Mouse (Mus musculus): ENCODE results near the gene Cblc.

Cblc gene

DNA sequence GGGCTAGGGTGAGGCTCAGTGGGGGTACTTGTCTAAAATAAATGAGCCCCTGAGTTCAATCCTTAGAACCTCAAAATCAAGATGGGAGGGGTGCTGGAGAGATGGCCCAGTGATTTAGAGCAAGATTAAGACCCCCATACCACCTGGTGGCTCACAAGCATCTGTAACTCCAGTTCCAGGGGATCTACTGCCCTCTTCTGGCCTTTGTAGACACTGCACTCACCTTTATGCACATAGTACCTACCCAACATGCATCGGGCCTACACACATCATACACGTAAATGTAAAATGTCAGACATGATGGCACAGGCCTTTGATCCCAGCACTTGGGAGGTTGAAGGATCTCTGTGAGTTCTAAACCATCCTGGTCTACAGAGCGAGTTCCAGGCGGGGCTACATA is 14.0 kb downstream of the Cblc start:
- no peak for DNase-seq (ENCODE audit: low spot score in 2 of 2)

DNA sequence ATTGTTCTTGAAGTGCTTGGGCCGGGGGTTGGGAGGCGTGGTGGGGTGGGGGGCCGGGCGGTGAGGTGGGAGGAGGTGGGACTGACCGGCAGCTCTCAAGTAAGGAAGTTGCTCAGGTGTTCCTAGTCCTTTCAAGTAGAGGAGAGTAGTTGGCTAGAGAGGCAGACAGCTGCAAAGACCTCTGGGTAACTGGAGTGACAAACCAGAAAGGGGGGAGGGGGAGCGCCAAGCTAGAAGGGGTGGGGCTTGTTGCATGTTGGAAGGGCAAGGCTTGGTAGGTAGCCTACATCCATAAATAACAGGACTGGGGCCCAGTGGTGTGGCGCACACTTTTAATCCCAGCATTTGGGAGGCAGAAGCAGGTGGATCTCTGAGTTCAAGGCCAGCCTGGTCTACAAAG is 14.9 kb downstream of the Cblc start:
- no peak for DNase-seq (ENCODE audit: low spot score in 2 of 2)

- no peak for DNase-seq (ENCODE audit: low spot score in 2 of 2)
Measured at GRCm38 (mm10) chr7:19779903-19780302, 16.7 kb downstream of the Cblc start.

DNA sequence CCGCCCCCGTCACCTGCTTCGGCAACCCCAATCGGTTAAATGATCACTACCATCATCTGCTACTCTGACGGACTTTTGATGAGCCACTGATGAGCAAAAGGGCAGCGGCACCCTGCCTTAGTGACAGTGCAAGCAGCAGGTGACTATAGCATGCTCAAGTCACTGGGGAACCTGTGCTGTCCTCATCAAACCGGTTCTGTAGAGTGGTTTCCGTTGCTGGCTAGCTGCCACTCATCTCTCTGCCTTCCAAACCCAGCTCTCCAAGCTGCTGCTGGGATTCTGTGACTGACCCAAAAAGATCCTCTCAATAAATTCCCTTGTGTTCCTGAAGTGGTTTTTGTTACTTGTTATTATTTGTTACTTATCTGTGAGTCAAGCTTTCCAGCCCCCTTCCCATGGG is 18.0 kb downstream of the Cblc start:
- no peak for DNase-seq (ENCODE audit: low spot score in 2 of 2)

DNA sequence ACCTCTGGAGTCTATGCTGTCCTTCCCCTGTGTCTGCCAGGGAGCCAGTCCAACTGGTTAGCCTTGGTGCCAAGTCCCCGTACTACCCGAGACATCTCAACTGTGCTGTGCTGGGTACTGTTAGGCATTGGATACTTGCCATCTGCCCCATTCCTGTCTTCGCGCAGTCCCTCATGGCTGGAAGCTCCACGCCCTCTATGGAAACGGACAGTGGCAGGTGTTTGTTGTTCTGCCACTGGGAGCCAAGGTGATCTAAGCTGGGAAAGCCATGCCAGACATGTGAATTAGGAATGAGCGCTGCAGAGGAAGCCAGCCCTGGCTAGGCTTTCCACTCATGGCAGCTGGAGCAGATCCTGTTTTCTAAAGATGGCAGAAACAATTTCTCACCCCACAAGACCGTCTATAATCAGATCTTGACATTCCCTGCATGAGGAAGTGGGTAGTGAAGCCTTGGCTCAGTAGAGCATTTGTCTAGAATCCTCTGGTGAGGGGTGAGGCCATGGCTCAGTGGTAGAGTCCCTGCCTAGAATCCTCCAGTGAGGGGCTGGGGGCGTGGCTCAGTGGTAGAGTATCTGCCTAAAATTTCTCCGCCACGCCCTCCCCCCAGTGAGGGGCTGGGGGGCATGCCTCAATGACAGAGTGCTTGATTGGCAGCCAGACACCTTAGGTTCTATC is 19.4 kb downstream of the Cblc start:
- DNase-seq (ENCODE audit: low spot score in 2 of 2): no peak

DNA sequence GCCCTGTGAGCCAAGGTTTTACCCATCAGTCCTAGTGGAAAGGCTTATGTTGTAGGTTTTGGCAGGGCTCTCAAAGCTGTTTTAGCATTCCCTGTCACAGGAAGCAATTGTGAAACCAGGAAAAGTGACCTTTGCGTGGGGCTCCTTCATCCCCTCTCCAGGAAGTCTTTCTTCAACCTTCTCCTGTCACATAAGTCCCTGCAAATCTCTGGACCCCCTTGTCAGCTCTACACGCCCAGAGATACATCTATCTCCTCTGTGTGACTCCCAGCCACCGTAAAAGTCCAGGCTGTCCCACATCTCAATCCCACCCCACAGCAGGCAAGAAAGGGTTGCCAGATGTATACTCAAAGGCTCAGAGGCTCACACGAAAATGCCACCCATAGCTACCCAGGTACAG is 24.9 kb downstream of the Cblc start:
- no peak for DNase-seq (ENCODE audit: low spot score in 2 of 2)

DNA sequence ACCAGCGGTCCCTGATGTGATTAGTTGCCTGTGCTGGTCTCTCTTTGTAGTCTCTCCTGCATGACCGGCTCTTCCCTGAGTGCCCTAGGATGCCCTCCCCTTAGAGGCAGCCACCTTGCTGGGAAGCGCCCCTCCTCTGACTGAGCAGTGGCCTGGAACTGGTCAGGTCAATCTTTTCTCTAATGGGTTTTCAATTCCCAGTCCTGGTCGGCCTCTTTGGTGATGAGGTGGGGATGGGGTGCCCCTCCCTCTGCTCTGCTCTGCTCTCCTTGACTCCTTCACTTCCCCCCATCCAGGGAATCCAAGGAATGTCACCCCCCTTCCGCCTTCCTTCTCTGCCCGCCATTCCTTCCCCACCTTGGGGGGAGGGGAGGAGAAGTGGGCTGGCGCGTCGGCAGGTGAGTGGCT is 25.6 kb downstream of the Cblc start, which contains the start of gene Bcam:
Bcam (minus strand) TSS at position 33 of the 408 bp plus-strand sequence.
- no peak for DNase-seq (ENCODE audit: low spot score in 2 of 2)

DNA sequence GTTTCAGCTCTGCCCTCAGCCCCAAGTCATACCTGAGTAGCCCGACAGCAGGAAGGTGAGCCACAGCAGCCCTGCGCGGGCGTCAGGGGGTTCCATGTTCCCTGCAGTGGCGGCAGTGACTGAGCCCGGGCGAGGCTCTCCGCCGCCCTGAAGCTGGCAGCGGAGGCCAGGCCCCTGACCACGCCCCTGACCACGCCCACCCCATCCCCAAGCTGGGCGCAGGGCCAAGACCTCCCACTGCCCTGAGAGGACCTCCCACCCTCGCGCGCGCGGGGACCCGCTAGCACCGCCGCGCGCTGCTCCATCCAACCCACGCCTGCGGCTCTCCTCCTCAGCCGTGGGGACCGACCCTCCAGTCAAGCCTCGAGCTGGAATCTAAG is 26.2 kb downstream of the Cblc start:
- DNase-seq (ENCODE audit: low spot score in 2 of 2): peak; percentile 84 to 85

- DNase-seq (ENCODE audit: low spot score in 2 of 2): no peak
Measured at GRCm38 (mm10) chr7:19769434-19770374, 26.9 kb downstream of the Cblc start.

DNA sequence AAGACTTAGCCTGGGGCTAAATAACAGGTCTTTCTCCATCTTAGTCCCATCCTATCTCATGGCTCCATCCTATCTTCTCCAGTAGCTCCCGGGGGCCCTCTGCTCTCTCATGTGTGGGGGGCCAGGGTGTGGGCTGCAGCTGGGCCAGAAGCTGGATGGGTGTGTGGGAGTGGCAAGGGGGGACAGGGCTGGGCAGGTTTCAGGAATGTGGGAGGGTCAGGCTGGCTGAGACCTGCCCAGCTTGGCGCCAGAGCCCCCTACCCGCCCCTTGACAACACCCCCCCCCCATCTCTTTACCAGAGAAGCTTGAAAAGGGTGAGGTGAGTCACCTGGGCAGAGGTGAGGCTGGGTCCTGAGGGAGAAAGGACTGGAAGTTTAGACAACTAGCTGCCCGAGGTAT is 27.6 kb downstream of the Cblc start:
- DNase-seq (ENCODE audit: low spot score in 2 of 2): no peak

DNA sequence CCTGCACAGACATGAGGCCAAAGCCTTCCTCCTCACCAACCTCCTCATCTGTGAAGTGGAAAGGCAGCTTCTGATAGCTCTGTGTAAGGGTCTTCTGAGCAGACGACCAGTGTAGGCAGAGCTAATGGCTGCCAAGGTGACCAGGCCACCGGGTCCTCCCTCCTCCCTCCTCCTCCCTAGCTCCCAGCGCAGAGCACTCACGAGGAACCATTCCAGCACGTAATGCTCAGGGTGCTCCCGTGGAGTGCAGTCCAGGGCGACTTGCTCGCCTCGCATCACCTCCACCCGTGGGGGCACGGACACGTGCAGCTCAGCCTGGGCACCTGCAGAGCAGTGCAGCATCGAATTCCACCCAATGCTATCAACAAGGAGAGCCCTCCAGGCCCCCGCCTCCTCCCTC is 28.4 kb downstream of the Cblc start:
- no peak for DNase-seq (ENCODE audit: low spot score in 2 of 2)

- no peak for DNase-seq (ENCODE audit: low spot score in 2 of 2)
Measured at GRCm38 (mm10) chr7:19764581-19764980, 32.0 kb downstream of the Cblc start.

DNA sequence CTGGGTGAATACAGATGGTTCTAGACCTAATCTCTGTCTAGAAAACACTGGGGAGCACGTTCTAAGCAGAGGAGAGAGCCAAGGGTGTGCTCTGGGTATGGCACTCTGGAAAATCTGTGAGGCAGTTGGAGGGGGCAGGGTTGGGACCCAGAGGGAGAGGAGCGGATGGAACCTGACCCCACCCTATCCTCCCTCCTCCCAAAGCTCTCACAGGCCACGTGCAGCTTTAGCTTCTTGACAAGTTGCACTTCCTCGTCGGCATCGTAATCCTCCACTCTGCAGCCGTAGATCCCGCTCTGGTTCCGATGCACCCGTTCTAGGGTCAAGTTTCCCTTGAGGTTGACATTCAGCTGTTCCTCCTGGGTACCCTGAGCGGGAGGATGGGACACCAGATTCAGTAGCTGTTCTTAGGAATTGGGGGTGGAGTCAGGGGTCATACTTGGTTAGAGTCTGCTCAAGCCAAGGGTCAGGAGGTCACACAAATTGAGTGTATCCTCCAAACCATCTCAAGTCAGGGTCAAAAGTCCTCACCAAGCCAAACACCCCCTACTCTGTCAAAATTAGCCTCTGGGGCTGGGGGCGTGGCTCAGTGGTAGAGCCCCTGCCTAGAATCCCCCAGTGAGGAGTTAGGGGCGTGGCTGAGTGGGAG is 32.7 kb downstream of the Cblc start:
- no peak for DNase-seq (ENCODE audit: low spot score in 2 of 2)

- no peak for DNase-seq (ENCODE audit: low spot score in 2 of 2)
Measured at GRCm38 (mm10) chr7:19762283-19762682, 34.3 kb downstream of the Cblc start.

DNA sequence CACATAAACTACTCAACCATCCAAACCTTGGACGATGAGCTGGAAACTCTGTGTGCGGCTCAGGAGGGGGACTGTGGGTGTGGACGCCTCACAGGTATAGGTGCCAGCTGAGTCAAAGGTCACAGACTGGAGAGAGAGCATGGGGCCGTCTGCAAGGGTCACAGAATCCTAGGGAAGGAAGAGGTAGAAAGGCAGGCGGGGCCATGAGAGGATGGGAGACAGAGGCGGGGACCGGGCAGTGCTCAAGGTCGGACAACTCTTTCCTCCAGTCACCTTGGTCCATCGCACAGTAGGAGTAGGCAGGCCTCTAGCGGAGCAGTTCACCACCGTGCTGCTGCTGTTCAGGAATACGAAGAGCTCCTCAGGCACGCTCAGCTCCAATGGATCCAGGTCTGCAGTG is 36.6 kb downstream of the Cblc start:
- no peak for DNase-seq (ENCODE audit: low spot score in 2 of 2)

DNA sequence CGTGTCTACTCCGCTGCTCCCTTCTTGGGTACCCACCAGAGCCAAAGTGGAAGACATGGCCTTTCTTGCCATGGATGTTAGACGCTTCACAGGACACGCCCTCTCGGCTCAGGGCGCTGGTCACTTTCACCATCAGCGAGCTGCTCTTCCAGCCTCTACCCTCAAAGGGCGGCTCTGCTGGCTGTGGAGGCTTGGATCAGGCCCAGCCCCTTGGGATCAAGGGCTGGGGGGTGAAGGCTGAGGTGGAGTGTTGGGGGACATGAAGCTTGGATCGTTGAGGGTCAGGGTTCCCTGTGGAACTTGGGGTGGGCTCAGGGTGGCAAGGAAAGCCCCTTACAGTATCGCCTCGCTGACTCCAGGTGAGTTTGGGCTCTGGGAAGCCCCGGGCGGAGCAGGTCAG is 38.0 kb downstream of the Cblc start:
- DNase-seq (ENCODE audit: low spot score in 2 of 2): no peak

GRCm38 (mm10) chr7:19755851-19756786 is 40.5 kb downstream of the Cblc start:
- no peak for DNase-seq (ENCODE audit: low spot score in 2 of 2)

- DNase-seq (ENCODE audit: low spot score in 2 of 2): no peak
Measured at GRCm38 (mm10) chr7:19755008-19755407, 41.6 kb downstream of the Cblc start.

- no peak for DNase-seq (ENCODE audit: low spot score in 2 of 2)
Measured at GRCm38 (mm10) chr7:19754065-19754464, 42.5 kb downstream of the Cblc start.

- DNase-seq (ENCODE audit: low spot score in 2 of 2): peak in 1 of 2 experiments; percentile 63
Measured at GRCm38 (mm10) chr7:19753587-19753986, 43.0 kb downstream of the Cblc start.

DNA sequence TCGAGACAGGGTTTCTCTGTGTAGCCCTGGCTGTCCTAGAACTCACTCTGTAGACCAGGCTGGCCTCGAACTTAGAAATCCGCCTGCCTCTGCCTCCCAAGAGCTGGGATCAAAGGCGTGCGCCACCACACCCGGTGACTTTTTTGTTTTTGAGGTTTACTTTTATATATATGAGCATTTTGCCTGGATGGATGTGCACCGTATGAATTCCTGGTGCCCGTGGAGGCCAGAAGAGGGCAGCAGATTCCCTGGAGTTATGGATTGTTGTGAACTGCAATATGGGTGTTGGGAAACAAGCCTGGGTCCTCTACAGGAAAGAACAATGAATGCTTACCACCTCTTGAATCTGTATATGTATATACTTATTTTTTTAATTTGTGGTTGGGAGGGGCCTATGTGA is 44.0 kb downstream of the Cblc start:
- no peak for DNase-seq (ENCODE audit: low spot score in 2 of 2)

- no peak for DNase-seq (ENCODE audit: low spot score in 2 of 2)
Measured at GRCm38 (mm10) chr7:19751070-19751383, 45.6 kb downstream of the Cblc start.

Measured in urinary bladder, postnatal 36 days (tissue).